Mouse (Mus musculus) 416B (cell line): ENCODE results near the gene Tns1.

Experiments used
- DNase-seq: peaks from one replicate; pipeline ENCODE4 v3.0.0; 2011; ENCODE audit warnings: low read depth

The Tns1 gene

GRCm38 (mm10) chr1:73954614-73955013, 169.6 kb downstream of the Tns1 start:
- no peak for DNase-seq

- no peak for DNase-seq
Measured at GRCm38 (mm10) chr1:73954015-73954408, 170.2 kb downstream of the Tns1 start.

- no peak for DNase-seq
Measured at GRCm38 (mm10) chr1:73953317-73954014, 170.8 kb downstream of the Tns1 start.

GRCm38 (mm10) chr1:73952598-73952997, 171.7 kb downstream of the Tns1 start:
- DNase-seq, result no peak

GRCm38 (mm10) chr1:73951178-73951577, 173.1 kb downstream of the Tns1 start:
- no peak for DNase-seq

GRCm38 (mm10) chr1:73948757-73949156, 175.5 kb downstream of the Tns1 start:
- DNase-seq, result no peak

GRCm38 (mm10) chr1:73947525-73948304, 176.5 kb downstream of the Tns1 start:
- DNase-seq, result no peak

GRCm38 (mm10) chr1:73946701-73947100, 177.5 kb downstream of the Tns1 start:
- no peak for DNase-seq

GRCm38 (mm10) chr1:73944393-73944792, 179.9 kb downstream of the Tns1 start:
- DNase-seq, result no peak

- no peak for DNase-seq
Measured at GRCm38 (mm10) chr1:73943667-73944289, 180.5 kb downstream of the Tns1 start.

GRCm38 (mm10) chr1:73943255-73943654, 181.0 kb downstream of the Tns1 start:
- DNase-seq, result no peak

GRCm38 (mm10) chr1:73942243-73942642, 182.0 kb downstream of the Tns1 start:
- no peak for DNase-seq

GRCm38 (mm10) chr1:73941697-73942096, 182.6 kb downstream of the Tns1 start:
- no peak for DNase-seq

- DNase-seq, result no peak
Measured at GRCm38 (mm10) chr1:73940491-73941204, 183.6 kb downstream of the Tns1 start.

GRCm38 (mm10) chr1:73938597-73938996, 185.7 kb downstream of the Tns1 start:
- no peak for DNase-seq

GRCm38 (mm10) chr1:73937805-73938204, 186.4 kb downstream of the Tns1 start:
- DNase-seq, result no peak

- DNase-seq, result peak; percentile 60
Measured at GRCm38 (mm10) chr1:73936537-73936936, 187.7 kb downstream of the Tns1 start.

- DNase-seq, result no peak
Measured at GRCm38 (mm10) chr1:73935442-73936080, 188.7 kb downstream of the Tns1 start.

- no peak for DNase-seq
Measured at GRCm38 (mm10) chr1:73933146-73933490, 191.1 kb downstream of the Tns1 start.

- no peak for DNase-seq
Measured at GRCm38 (mm10) chr1:73932421-73933145, 191.7 kb downstream of the Tns1 start.

GRCm38 (mm10) chr1:73931851-73932250, 192.4 kb downstream of the Tns1 start:
- no peak for DNase-seq
